Mouse (Mus musculus): ENCODE results near the gene Olfr480. TPM values are rescaled to one million over a fixed set of nuclear protein-coding genes. Genes with fewer than 3 reads are reported as not detected.

The Olfr480 gene
- not detected in 2 replicates for polyA plus RNA-seq (2015; fragmentation: Nextera tagmentation; extraction: Ambion mirVana)

GRCm38 (mm10) chr7:108067246-108067645 lies at the start of gene Olfr480:
Gene Olfr480, minus strand, starts transcription at chr7:108067346.
- WGBS: 93% methylated on average over 1 of the region's 1 CpGs
- Histone ChIP-seq H3K27ac (replicated peaks) (no peak within 1 kb of the TSS), H3K36me3 (no peaks in the 10 kb centered on the region), H3K27me3 (no peaks in the 10 kb centered on the region), H3K4me3 (no peak within 1 kb of the TSS), H3K4me2 (no peak within 1 kb of the TSS), H3K9ac (no peak within 1 kb of the TSS), H3K9me3 (no peaks in the 10 kb centered on the region), H3K4me1 (replicated peaks) (no peaks in the 10 kb centered on the region)
- no peak for ATAC-seq (ENCODE audit: low read depth)

- Histone ChIP-seq H3K4me2 (no peak within 1 kb of the TSS), H3K4me3 (no peak within 1 kb of the TSS), H3K4me1 (replicated peaks) (no peaks in the 10 kb centered on the region), H3K27ac (replicated peaks) (no peak within 1 kb of the TSS), H3K36me3 (no peaks in the 10 kb centered on the region), H3K27me3 (no peaks in the 10 kb centered on the region), H3K9me3 (no peaks in the 10 kb centered on the region), H3K9ac (no peak within 1 kb of the TSS)
- ATAC-seq (ENCODE audit: low read depth): no peak
- WGBS: 91% methylated on average over 1 of the region's 1 CpGs
Observed at GRCm38 (mm10) chr7:108100549-108100948, 33.4 kb upstream of the Olfr480 start, which contains the start of gene Olfr483. Gene Olfr483, plus strand, starts transcription at chr7:108100849.

- H3K9ac ChIP-seq: no peak within 1 kb of the TSS
- H3K27me3 ChIP-seq: no peaks in the 10 kb centered on the region
- no peaks in the 10 kb centered on the region for H3K36me3 ChIP-seq
- no peak for ATAC-seq (ENCODE audit: low read depth)
- H3K4me2 ChIP-seq: no peak within 1 kb of the TSS
- no peak within 1 kb of the TSS for H3K27ac ChIP-seq (replicated peaks)
- no peaks in the 10 kb centered on the region for H3K9me3 ChIP-seq
- H3K4me3 ChIP-seq: no peak within 1 kb of the TSS
- no peaks in the 10 kb centered on the region for H3K4me1 ChIP-seq (replicated peaks)
- 72% methylated on average over 1 of the region's 1 CpGs for WGBS
Observed at GRCm38 (mm10) chr7:108097486-108097885, 30.3 kb upstream of the Olfr480 start, which contains the start of gene Olfr482. Gene Olfr482, minus strand, starts transcription at chr7:108097586.

- H3K4me1 ChIP-seq (replicated peaks): no peaks in the 10 kb centered on the region
Observed at GRCm38 (mm10) chr7:108079555-108079954, 12.4 kb upstream of the Olfr480 start, which contains the start of gene Olfr481. Gene Olfr481, plus strand, starts transcription at chr7:108079855.

GRCm38 (mm10) chr7:108050393-108050792 lies 16.8 kb downstream of the Olfr480 start, which contains the start of gene Olfr479:
Gene Olfr479, plus strand, starts transcription at chr7:108050693.
- H3K27me3 ChIP-seq: no peaks in the 10 kb centered on the region
- no peaks in the 10 kb centered on the region for H3K4me1 ChIP-seq (replicated peaks)
- no peak for ATAC-seq (ENCODE audit: low read depth)
- H3K27ac ChIP-seq (replicated peaks): no peak within 1 kb of the TSS
- no peak within 1 kb of the TSS for H3K9ac ChIP-seq
- H3K4me3 ChIP-seq: no peak within 1 kb of the TSS
- no peaks in the 10 kb centered on the region for H3K9me3 ChIP-seq
- WGBS: 91% methylated on average over 2 of the region's 2 CpGs
- no peaks in the 10 kb centered on the region for H3K36me3 ChIP-seq
- no peak within 1 kb of the TSS for H3K4me2 ChIP-seq

More at GRCm38 (mm10) chr7:108079555-108079954, 12.4 kb upstream of the Olfr480 start, which contains the start of gene Olfr481:
- no peak within 1 kb of the TSS for H3K4me3 ChIP-seq
- H3K36me3 ChIP-seq: no peaks in the 10 kb centered on the region
- no peak within 1 kb of the TSS for H3K4me2 ChIP-seq
- ATAC-seq (ENCODE audit: low read depth): no peak
- H3K9me3 ChIP-seq: no peaks in the 10 kb centered on the region
- H3K27ac ChIP-seq (replicated peaks): no peak within 1 kb of the TSS
- H3K9ac ChIP-seq: no peak within 1 kb of the TSS
- H3K27me3 ChIP-seq: no peaks in the 10 kb centered on the region

- WGBS: 84% methylated on average over 3 of the region's 3 CpGs
- ATAC-seq (ENCODE audit: low read depth): no peak
- Histone ChIP-seq H3K36me3 (no peaks in the 10 kb centered on the region), H3K9ac (no peak within 1 kb of the TSS), H3K4me2 (no peak within 1 kb of the TSS), H3K27me3 (no peaks in the 10 kb centered on the region), H3K4me3 (no peak within 1 kb of the TSS), H3K9me3 (no peaks in the 10 kb centered on the region), H3K4me1 (replicated peaks) (no peaks in the 10 kb centered on the region), H3K27ac (replicated peaks) (no peak within 1 kb of the TSS)
Observed at GRCm38 (mm10) chr7:108033889-108034288, 33.3 kb downstream of the Olfr480 start, which contains the start of gene Olfr478. Gene Olfr478, minus strand, starts transcription at chr7:108033989.

Other genes starting within 250 kb of the Olfr480 start
- gene Olfr469, start 241.8 kb downstream of the Olfr480 start, polyA plus RNA-seq (2015; fragmentation: Nextera tagmentation; extraction: Ambion mirVana): not detected in 2 replicates
- gene Olfr470, start 219.9 kb downstream of the Olfr480 start, polyA plus RNA-seq (2015; fragmentation: Nextera tagmentation; extraction: Ambion mirVana): not detected in 2 replicates
- gene Olfr472, start 169.4 kb downstream of the Olfr480 start, polyA plus RNA-seq (2015; fragmentation: Nextera tagmentation; extraction: Ambion mirVana): not detected in 2 replicates
- gene Olfr473, start 136.9 kb downstream of the Olfr480 start, polyA plus RNA-seq (2015; fragmentation: Nextera tagmentation; extraction: Ambion mirVana): not detected in 2 replicates
- gene Olfr474, start 112.7 kb downstream of the Olfr480 start, polyA plus RNA-seq (2015; fragmentation: Nextera tagmentation; extraction: Ambion mirVana): not detected in 2 replicates
- gene Olfr476, start 102.5 kb downstream of the Olfr480 start, polyA plus RNA-seq (2015; fragmentation: Nextera tagmentation; extraction: Ambion mirVana): not detected in 2 replicates
- not detected in 2 replicates for gene Olfr477, start 80.7 kb downstream of the Olfr480 start, polyA plus RNA-seq (2015; fragmentation: Nextera tagmentation; extraction: Ambion mirVana)
- gene Olfr478, start 33.4 kb downstream of the Olfr480 start, polyA plus RNA-seq (2015; fragmentation: Nextera tagmentation; extraction: Ambion mirVana): not detected in 2 replicates
- gene Olfr479, start 16.7 kb downstream of the Olfr480 start, polyA plus RNA-seq (2015; fragmentation: Nextera tagmentation; extraction: Ambion mirVana): not detected in 2 replicates
- gene Olfr481, start 12.5 kb upstream of the Olfr480 start, polyA plus RNA-seq (2015; fragmentation: Nextera tagmentation; extraction: Ambion mirVana): not detected in 2 replicates
- gene Olfr482, start 30.2 kb upstream of the Olfr480 start, polyA plus RNA-seq (2015; fragmentation: Nextera tagmentation; extraction: Ambion mirVana): not detected in 2 replicates
- gene Olfr483, start 33.5 kb upstream of the Olfr480 start, polyA plus RNA-seq (2015; fragmentation: Nextera tagmentation; extraction: Ambion mirVana): not detected in 2 replicates
- not detected in 2 replicates for gene Olfr484, start 60.1 kb upstream of the Olfr480 start, polyA plus RNA-seq (2015; fragmentation: Nextera tagmentation; extraction: Ambion mirVana)
- not detected in 2 replicates for gene Olfr485, start 92.5 kb upstream of the Olfr480 start, polyA plus RNA-seq (2015; fragmentation: Nextera tagmentation; extraction: Ambion mirVana)
- gene Olfr486, start 105.4 kb upstream of the Olfr480 start, polyA plus RNA-seq (2015; fragmentation: Nextera tagmentation; extraction: Ambion mirVana): not detected in 2 replicates
- gene Olfr487, start 147.3 kb upstream of the Olfr480 start, polyA plus RNA-seq (2015; fragmentation: Nextera tagmentation; extraction: Ambion mirVana): not detected in 2 replicates
- gene Olfr488, start 191.0 kb upstream of the Olfr480 start, polyA plus RNA-seq (2015; fragmentation: Nextera tagmentation; extraction: Ambion mirVana): not detected in 2 replicates
- not detected in 2 replicates for gene Olfr490, start 221.6 kb upstream of the Olfr480 start, polyA plus RNA-seq (2015; fragmentation: Nextera tagmentation; extraction: Ambion mirVana)
- not detected in 2 replicates for gene Olfr491, start 246.1 kb upstream of the Olfr480 start, polyA plus RNA-seq (2015; fragmentation: Nextera tagmentation; extraction: Ambion mirVana)